Mouse (Mus musculus) left cerebral cortex, postnatal 10 days (tissue): ENCODE measurements around the gene Gm42417. TPM values are rescaled to one million over a fixed set of nuclear protein-coding genes. Genes with fewer than 3 reads are reported as not detected.

Experiments
- DNase-seq, 2 experiments: peaks; one replicate each; pipeline ENCODE4 v3.0.0; 2021 to 2022; ENCODE audit warnings: low spot score in 2 of 2, mixed read lengths in 1 of 2; ENCODE audit errors: extremely low spot score in 1 of 2
- intact Hi-C: fragments of 180-260 bp; cut with DNase I; formaldehyde crosslinking; loops from one replicate; pipeline ENCODE4 v1.15.1; 2025
- total RNA-seq, 2 experiments: library from RNA; stranded (reverse); gene quantifications; 2 replicates each; pipeline ENCODE4 v1.2.3; 2021

Gm42417 gene
- total RNA-seq, 2 experiments from 2014 or later = 0.49 TPM; not detected in 1

DNA sequence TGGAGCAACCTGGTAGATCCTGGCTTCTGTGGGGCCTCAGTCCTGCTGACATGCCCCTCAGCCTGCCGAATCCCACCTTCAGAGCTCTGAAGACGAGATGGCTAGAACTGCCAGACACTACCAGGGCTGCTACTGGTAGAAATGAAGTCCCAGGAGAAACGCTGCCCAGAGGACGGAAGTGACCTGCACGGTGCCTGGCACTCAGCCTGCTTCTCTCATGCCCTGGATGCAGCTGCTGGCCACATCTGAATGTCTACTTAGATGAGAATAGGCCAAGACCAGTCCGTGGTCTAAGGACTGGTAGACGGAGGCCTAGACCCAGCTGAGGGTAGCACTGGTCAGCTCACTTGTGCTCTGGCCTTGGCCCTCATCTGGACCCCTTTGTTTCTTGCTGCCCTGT, 8.3 kb downstream of the Gm42417 start:
- no peak for DNase-seq
- intact Hi-C loops = no loop called here

DNA sequence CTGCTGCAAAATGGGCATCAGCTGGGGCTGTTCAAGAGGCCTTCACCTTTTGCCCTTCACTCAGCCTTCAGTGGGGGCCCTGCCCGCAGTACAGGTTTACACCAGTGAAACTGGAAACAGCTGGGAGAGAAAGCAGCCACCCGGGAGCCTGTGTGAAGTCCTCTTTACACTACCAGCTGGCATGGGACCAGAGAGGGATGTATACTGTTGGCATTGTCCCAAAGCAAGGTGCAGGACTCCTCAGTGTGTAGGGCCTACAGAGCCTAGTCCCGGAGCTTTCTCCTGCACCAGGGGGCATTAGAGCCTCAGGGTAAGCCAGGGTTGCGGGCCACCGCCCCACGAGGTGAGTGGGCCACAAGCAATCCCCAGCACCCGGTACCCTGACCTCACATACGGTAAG, 8.7 kb downstream of the Gm42417 start:
- DNase-seq = no peak
- intact Hi-C loops = no loop called here

GRCm38 (mm10) chr1:36529875-36530274, 9.4 kb downstream of the Gm42417 start:
- intact Hi-C loops = no loop called here
- DNase-seq = no peak

GRCm38 (mm10) chr1:36529274-36529673, 10.0 kb downstream of the Gm42417 start:
- intact Hi-C loops = no loop called here
- DNase-seq = no peak

DNA sequence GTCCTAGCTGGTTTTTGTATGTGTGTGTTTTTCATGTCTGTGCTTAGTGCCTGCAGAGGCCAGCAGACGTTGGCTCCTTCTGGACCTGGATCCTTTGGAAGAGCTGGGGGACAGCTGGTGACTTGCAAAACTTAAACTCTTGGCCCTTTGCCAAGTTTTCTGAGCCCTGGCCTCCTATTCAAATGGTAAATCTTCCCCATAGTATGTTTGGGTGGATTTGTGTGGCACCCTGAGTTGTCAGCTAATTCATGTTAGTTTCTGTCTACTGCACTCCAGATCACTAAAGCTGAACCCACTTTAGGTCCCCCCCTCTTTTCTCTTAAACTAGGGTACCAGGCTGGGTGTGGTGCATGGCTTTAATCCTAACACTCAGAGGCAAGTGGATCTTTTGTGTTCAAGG, 10.9 kb downstream of the Gm42417 start:
- intact Hi-C loops = no loop called here
- no peak for DNase-seq

DNA sequence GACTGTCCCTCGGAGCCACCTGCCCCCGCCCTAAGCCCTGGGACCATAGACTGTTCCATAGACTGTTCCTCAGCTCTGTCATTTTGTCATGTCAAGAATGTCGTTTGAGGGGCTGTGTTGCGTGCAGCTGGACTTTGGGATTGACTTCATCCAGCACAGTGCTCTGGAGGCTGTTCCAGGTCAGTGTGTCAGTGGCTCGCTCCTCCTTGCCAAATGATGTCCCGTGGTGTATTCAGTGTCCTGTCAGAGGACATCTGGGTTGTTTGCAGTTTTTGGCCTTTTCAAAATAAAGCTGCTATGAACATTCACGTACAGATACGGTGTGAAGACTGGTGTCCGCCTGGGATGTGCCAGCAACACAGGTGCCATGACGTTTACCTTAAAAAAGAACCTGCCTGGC, 12.3 kb downstream of the Gm42417 start:
- intact Hi-C loops = no loop called here
- DNase-seq = no peak

GRCm38 (mm10) chr1:36525774-36526173, 13.5 kb downstream of the Gm42417 start:
- DNase-seq = no peak
- intact Hi-C loops = no loop called here

- no peak for DNase-seq
- intact Hi-C loops = no loop called here
Measured at GRCm38 (mm10) chr1:36524058-36524457, 15.2 kb downstream of the Gm42417 start.

GRCm38 (mm10) chr1:36523332-36524013, 15.8 kb downstream of the Gm42417 start:
- no peak for DNase-seq
- intact Hi-C loops = no loop called here

- intact Hi-C loops = no loop called here
Measured at GRCm38 (mm10) chr1:36522210-36522609, 17.0 kb downstream of the Gm42417 start.

GRCm38 (mm10) chr1:36519626-36520025, 19.6 kb downstream of the Gm42417 start:
- no peak for DNase-seq

More at GRCm38 (mm10) chr1:36522210-36522609, 17.0 kb downstream of the Gm42417 start:
- DNase-seq = no peak

GRCm38 (mm10) chr1:36518259-36518658, 21.0 kb downstream of the Gm42417 start:
- intact Hi-C loops = no loop called here

More at GRCm38 (mm10) chr1:36519626-36520025, 19.6 kb downstream of the Gm42417 start:
- intact Hi-C loops = no loop called here

DNA sequence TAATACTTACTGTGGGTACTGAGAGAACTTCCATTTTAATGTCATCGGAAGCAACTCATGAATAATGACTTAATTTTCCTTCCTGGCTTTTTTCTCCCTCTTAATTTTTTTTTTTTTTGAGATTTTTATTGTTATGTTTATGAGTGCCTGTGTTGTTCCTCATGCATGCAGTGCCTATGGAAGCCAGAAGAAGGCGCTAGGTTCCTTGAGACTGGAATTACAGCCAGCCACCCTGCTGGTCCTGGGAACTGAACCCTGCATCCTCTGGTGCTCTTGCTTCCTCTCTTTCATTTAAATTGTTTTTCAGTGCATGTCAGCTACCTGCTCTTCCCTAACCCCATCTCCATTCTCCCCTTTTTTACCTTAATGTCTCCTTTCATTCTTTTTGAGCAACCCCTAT, 25.5 kb downstream of the Gm42417 start:
- no peak for DNase-seq
- intact Hi-C loops = no loop called here

More at GRCm38 (mm10) chr1:36518259-36518658, 21.0 kb downstream of the Gm42417 start:
- no peak for DNase-seq

DNA sequence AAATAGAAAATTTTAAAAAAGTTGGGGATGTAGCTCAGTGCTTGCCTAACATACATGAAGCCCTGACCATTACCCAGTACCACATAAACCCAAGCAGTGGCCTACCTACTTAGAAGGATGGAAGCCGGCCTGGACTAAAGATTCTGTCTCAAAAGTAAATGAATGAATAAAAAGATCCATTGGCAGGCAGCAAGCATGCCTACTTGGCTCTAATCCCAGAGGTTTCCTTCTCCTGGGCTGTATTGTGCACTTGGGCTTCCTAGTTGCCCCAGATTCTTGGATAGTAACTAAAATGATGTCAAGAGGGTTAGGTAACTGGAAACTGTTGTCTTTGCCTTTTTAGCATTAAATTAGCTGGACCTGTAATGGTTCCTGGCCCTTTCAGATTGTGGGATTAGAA, 25.9 kb downstream of the Gm42417 start:
- peak in 1 of 2 experiments; percentile 56 for DNase-seq
- intact Hi-C loops = no loop called here

DNA sequence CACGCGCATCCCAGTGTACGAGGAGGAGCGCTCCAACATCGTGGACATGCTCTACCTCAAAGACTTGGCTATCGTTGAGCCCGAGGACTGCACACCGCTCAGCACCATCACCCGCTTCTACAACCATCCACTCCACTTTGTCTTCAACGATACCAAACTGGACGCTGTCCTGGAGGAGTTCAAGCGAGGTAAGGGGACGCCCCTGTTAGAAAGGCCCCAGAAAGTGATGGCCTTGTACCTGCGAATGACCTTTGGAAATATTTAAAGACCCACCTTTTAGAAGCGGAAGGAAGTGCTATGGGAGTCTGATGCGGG, 26.3 kb downstream of the Gm42417 start:
- intact Hi-C loops = no loop called here
- DNase-seq = no peak

DNA sequence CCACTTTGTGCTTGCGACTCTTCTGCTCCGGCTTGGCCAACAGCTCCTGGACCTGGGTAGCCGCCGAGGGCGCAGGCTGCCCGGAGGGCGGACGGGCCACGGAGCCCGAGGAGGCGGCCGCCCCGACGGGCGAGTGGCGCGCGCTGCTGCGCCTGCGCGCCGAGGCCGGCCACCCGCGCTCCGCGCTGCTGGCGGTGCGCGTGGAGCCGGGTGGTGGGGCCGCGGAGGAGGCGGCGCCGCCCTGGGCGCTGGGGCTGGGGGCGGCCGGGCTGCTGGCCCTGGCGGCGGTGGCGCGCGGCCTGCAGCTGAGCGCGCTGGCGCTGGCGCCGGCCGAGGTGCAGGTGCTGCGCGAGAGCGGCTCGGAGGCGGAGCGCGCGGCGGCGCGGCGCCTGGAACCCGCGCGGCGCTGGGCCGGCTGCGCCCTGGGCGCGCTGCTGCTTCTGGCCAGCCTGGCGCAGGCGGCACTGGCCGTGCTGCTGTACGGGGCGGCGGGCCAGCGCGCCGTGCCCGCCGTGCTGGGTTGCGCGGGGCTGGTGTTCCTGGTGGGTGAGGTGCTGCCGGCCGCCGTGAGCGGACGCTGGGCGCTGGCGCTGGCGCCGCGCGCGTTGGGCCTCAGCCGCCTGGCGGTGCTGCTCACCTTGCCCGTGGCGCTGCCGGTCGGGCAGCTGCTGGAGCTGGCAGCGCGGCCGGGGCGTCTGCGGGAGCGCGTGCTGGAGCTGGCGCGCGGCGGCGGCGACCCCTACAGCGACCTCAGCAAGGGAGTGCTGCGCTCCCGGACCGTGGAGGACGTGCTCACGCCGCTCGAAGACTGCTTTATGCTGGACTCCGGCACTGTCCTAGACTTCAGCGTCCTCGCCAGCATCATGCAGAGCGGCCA, 26.9 kb downstream of the Gm42417 start:
- DNase-seq = peak in 1 of 2 experiments; percentile 66
- intact Hi-C loops = no loop called here

DNA sequence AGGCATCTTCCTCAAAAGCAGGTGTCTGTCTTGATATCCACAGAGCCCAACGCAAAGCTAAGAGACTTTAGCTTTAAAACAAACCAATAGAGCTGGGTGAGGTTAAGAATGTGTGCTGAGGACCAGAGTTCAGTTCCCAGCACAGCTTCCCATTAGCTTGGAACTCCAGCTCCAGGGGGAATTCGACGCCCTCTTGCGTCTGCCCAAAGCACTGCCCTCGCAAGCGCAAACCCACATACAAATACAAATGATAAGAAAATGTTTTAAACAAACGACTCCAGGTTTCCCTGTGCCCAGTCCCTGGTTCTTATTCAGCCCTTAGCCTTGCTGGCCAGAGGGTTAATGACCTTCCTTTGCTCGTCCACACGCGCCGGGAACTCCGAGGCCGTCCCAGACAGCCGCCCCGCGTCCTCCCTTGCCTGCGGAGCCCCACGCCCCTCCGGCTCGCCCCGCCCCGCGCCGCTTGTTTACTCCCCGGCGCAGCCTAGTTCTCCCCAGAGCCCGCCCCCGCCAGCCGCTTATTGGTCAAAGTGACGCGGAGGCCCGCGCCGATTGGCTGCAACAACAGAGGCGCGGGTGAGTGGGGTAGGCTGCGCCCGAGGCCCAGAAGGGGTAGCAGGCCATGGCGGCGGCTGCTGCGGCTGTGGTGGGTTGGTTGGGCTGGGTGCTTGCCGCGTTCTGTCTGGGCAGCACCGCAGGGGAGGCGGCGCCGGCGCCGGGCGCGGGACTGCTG, 27.8 kb downstream of the Gm42417 start, which contains the start of gene Cnnm3:
Cnnm3 (plus strand) TSS at position 579 of the 733 bp plus-strand sequence.
- intact Hi-C loops = no loop called here
- peak; percentile 97 to 100 for DNase-seq

GRCm38 (mm10) chr1:36508238-36508637, 31.0 kb downstream of the Gm42417 start:
- no peak for DNase-seq
- intact Hi-C loops = no loop called here

DNA sequence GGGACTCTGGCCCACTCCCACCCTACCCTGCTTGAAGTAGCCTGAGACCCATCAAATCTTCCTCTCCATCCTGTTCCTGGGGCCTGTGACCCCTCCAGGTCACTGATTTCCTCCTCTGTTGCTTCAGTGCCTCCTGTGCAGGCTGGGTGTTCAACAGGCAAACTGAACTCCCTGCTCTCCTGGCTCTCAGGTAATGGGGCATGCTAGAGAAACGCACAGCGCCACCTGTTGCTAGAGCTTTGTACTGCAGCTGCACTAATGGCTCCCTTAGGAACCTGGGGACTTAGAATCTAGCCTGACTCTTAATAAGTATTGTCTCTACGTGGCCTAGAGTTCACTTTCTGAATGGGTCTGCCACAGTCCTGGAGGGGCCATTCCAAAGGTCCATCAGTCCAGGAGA, 38.0 kb downstream of the Gm42417 start:
- intact Hi-C loops = no loop called here
- DNase-seq = peak; percentile 46 to 70
